Mouse (Mus musculus) heart, postnatal 14 days (tissue): ENCODE results near the gene Gm44596. TPM values are rescaled to one million over a fixed set of nuclear protein-coding genes. Genes with fewer than 3 reads are reported as not detected.
A peak's percentile ranks its signal among the peaks of the same experiment; 100 is the strongest.
"Not testable (repeated sequence)": the region's sequence is repeated elsewhere in the genome, so short reads cannot be mapped to it uniquely, and the experiment has no call there.

Source experiments
- DNase-seq, 2 experiments: peaks; one replicate each; pipeline ENCODE4 v3.0.0; 2021 to 2022
- intact Hi-C: fragments of 180-260 bp; cut with DNase I; formaldehyde crosslinking; loops from one replicate; pipeline ENCODE4 v1.15.1; 2025
- total RNA-seq, 2 experiments: library from RNA; stranded (reverse); gene quantifications; 2 replicates each; pipeline ENCODE4 v1.2.3; 2021

Gene Gm44596
- total RNA-seq, 2 experiments from 2014 or later, result not detected

- DNase-seq, result no peak
- intact Hi-C loops, result no loop called here
Observed at GRCm38 (mm10) chr6:128376371-128377085, 1.2 kb downstream of the Gm44596 start.

DNA sequence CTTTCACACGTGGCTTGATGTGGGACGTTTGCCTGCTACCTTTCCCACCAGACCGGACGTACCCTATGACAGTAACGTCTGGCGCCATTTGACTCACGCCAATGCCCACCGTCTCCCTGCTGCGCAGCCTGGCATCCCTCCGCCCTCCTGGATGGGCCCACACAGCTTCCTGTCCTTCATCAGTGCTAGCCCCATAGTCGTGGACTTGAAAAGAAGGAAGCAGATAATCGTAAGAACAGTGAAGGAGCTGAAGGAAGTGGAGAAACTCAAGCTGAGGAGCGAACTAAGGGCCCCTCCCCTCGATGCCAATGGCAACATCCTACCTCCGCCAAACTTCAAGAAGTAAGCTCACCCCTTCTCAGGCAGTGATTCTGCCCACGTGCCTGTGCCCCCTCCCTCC is 4.3 kb downstream of the Gm44596 start:
- no peak for DNase-seq
- intact Hi-C loops, result loop anchor here (2.0 kb wide), 1 partner anchor 31 kb away; no protein-coding TSS in a partner anchor

DNA sequence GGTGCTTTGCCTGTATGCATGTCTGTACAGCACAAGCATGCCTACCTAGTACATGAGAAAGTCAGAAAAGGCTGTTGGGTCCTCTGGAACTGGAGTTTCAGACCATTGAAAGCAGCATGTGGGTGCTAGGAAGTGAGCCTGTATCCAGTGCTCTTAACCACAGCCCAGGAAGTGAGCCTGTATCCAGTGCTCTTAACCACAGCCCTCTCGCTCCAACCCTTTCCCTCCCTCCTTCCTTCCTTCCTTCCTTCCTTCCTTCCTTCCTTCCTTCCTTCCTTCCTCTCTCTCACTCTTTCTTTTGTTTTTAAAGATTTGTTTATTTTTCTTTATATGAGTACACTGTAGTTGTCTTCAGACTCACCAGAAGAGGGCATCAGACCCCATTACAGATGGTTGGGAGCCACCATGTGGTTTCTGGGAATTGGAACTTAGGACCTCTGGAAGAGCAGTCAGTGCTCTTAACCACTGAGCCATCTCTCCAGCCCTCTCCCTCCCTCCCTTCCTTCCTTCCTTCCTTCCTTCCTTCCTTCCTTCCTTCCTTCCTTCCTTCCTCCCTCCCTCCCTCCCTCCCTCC is 5.4 kb downstream of the Gm44596 start:
- intact Hi-C loops, result loop anchor here (2.0 kb wide), 1 partner anchor 30 kb away; no protein-coding TSS in a partner anchor
- not testable (repeated sequence) for DNase-seq

- intact Hi-C loops, result loop anchor here (2.0 kb wide), 1 partner anchor 30 kb away; no protein-coding TSS in a partner anchor
- no peak for DNase-seq
Observed at GRCm38 (mm10) chr6:128381254-128381653, 6.0 kb downstream of the Gm44596 start.

DNA sequence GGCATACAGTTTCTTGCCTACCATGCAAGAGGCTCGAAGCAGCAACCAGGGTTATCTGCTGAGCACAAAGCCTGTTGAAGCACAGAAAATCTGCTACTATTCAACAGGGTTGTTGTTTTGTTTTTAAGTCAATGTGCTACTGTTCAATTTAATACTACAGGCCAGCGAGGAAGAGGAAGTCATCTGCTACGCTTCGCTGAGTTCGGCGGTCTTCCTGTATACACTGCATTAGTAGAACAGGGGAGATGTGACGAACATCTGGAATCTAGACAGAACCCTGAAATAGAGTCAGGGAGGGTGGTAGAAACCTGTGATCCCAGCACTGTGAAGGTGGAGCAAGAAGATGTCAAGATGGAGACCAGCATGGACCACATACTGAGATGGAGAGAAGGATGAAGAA is 8.4 kb downstream of the Gm44596 start:
- DNase-seq, result no peak
- intact Hi-C loops, result no loop called here

DNA sequence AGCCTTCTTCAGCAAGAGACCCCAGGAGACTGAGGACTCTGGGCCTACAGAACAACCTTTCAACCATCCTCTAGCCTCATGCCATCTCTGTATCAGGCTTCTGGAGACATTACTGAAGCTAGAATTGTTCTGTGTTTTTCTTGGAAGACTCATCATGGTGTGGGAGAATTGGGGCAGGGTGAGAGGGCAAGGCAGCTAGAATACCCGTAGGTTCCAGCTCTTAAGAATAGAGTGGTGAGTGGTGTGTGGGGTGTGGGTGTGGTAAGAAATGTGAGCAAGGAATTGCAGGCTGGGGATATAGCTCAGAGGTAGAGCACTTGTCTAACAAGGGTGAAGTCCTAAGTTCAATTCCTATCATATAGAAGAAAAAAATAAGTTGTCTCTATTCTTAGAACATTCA is 9.7 kb downstream of the Gm44596 start:
- intact Hi-C loops, result no loop called here
- DNase-seq, result no peak

- intact Hi-C loops, result no loop called here
- no peak for DNase-seq
Observed at GRCm38 (mm10) chr6:128389185-128389584, 13.9 kb downstream of the Gm44596 start.

DNA sequence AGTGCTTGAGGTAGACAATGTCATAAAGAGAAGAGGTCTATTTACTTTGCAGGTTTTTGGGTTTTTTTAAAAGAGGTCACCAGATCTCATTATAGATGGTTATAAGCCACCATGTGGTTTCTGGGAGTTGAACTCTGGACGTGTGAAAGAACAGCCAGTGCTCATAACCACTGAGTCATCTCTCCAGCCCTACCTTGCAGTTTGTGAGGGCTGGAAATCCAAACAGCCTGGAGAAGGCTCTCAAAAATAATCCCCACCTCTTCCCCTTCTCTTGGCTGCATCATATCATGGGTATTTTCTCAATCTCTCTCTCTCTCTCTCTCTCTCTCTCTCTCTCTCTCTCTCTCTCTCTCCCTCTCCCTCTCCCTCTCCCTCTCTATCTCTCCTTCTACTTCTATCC is 15.4 kb downstream of the Gm44596 start:
- intact Hi-C loops, result no loop called here
- DNase-seq, result no peak

DNA sequence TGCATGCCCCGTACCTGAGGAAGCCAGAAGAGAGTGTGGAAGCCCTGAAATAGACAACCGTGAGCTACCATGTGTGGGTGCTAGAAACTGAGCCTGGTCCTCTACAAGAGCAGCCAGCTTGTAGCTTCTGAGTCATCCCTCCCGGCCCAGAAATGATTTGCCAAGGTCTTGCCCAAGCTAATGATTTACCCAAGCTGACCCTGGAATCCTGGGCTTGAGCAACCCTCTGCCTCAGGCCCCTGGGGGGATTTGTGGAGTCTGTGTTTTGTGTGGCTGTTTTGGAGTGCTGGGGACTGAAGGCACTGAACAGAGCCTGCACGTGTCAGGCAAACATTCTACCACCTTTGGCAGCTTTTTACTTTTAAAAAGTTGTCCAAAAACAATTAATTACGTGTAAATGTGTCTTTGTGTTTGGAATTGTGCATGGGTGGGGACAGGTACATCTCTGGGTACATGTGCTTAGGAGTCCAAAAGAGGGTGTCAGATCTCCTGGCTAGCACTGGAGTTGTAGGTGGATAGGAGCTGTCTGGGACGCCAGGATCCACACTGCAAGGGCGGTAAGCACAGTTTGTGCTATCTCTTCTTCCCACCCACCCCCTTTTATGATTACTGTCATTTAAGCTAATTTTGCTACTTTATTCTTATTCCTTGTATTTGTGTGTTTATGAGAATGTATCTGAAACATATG is 22.4 kb downstream of the Gm44596 start:
- no peak for DNase-seq
- intact Hi-C loops, result no loop called here

DNA sequence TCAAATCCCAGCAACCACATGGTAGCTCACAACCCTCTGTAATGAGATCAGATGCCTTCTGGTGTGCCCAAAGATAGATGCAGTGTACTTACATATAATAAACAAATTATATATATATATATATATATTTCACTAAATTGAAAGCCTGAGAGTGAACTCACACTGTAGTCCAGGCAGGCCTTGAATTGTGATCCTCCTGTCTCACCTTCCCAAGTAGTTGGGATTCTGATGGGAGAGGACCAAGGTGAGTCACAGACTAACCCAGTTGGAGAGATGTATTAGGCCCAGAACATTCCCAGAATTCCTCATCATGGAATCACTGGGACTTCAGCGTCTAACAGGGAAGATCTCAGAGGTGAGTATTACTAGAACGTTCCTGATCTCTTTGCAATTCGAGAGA is 23.7 kb downstream of the Gm44596 start, which contains the start of gene Nrip2:
Gene Nrip2 (plus strand): TSS at position 301 of the 400 bp plus-strand sequence.
- intact Hi-C loops, result no loop called here
- no peak for DNase-seq

DNA sequence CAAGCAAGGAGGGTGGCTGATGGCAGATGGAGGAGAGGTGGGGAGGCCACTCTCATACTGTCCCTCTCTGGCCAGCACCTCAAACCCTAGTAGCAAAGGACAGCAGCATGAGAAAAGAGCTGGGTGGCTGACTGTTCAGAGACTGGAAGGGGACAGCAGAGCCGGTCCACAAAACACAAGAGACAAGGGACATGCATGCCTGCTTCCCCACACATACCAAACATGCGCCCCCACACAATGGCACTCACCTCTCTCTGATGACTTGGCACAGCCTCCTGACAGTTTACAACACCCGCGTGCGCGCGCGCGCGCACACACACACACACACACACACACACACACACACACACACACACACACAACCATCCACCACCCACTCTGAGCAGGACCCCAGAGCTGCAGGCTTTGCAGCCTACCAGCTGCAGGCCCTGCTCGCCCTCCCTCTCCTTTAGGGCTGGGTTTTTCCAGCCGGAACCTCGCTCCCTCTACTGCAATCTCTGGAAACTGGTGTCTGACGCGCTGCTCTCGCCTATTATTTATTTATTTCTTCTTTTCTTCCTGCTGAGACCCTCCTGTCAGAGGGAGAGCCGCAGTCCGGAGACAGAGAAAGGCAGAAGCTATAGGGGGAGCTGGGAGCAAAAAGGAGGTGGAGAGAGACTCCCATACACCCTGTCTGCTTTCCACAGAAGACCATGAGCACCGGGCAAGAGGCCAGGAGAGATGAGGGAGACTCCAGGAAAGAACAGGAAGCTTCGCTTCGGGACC is 24.3 kb downstream of the Gm44596 start:
- peak; percentile 16 to 42 for DNase-seq

GRCm38 (mm10) chr6:128404708-128405107 is 29.4 kb downstream of the Gm44596 start:
- intact Hi-C loops, result loop anchor here (5.0 kb wide), 1 partner anchor 32 kb away; no protein-coding TSS in a partner anchor

More for the DNA sequence above, 24.3 kb downstream of the Gm44596 start:
- intact Hi-C loops, result no loop called here

DNA sequence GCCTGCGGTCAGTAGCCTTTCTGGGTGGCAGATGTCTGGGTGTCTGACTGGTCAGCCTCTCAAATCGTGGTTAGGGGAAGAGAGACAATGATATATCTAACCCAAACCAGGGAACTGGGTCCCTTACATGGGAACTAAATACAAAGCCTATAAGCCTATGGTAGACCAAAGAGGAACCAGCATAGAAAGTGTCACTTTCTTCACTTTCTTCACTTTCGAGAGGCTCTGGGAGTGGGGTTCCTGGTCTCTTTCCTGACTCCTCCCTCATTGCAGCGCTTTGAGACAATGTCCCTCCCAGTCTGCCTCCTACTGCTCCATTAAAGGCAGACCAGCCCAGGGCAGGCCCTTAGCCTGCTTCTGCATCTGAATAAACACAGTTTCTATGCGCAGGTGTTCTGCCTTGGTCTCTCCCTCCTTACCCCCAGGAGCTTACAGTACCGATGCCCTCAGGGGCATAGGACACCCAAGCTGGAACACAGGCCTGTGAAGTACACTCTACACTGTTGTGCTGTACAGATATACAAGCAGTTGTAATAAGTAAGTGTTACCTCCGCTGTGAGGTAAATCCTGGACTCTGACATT is 33.3 kb downstream of the Gm44596 start:
- intact Hi-C loops, result loop anchor here (5.0 kb wide), 1 partner anchor 36 kb away; no protein-coding TSS in a partner anchor
- no peak for DNase-seq

More at GRCm38 (mm10) chr6:128404708-128405107, 29.4 kb downstream of the Gm44596 start:
- DNase-seq, result peak in 1 of 2 experiments; percentile 16

- no peak for DNase-seq
- intact Hi-C loops, result loop anchor here (2.0 to 5.0 kb wide), 2 partner anchors 30 to 173 kb away; no protein-coding TSS in a partner anchor
Observed at GRCm38 (mm10) chr6:128410305-128410704, 35.0 kb downstream of the Gm44596 start.

DNA sequence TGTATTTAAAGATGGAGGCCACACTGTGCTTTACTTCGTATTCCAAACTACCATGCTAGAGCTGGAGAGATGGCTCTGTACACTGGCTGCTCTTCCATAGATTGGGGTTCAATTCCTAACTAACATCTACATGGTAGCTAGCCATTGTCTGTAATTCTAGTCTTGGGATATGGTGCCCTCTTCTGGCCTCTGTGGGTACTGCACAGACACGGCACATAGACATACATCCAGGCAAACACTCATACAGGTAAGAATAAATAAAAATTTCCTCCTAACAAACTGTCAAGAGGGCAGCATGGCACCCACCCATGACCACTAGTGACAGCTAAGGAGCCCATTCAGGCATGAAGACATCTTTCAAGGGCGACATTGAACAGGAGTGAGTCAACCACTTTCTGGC is 35.8 kb downstream of the Gm44596 start:
- intact Hi-C loops, result loop anchor here (1.0 to 5.0 kb wide), 3 partner anchors 30 to 174 kb away; no protein-coding TSS in a partner anchor
- peak; percentile 77 to 85 for DNase-seq

- intact Hi-C loops, result no loop called here
- DNase-seq, result no peak
Observed at GRCm38 (mm10) chr6:128416169-128416568, 40.9 kb downstream of the Gm44596 start.

DNA sequence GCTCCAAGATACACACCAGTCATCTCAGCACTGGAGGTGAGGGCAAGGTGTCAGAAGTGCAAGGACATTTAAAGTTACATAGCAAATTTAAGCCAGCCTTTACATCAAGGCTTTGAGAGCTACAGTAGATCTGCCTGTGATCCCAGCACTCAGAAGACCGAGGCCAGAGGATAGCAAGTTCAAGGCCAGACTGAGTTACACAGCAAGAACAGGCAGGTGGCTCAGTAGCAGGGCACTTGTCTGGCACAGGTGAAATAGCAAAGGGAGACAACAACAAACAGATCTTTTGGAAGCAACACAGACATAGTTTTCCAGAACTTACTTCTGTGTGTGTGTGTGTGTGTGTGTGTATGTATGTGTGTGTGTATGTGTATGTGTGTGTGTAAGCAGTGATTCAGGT is 42.8 kb downstream of the Gm44596 start:
- intact Hi-C loops, result no loop called here
- no peak for DNase-seq

DNA sequence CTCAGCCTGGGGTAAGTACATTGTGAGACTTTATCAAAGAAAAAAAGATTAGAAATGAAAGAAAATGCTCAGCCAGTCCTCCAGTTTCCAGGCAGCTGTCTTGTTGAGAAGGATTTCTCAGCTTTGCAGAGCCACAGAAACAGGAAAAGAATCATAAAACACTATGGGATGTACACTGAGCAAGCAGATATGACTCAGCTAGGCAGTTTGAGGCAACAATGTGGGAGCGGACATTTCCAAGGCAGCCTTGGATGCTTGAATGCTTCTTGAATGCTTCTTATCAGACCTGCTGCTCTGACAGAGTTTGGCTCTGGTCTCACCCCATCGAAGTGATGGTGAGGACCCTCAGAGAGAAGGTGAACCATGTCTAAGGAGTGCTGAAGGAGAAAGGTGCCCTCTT is 45.7 kb downstream of the Gm44596 start:
- intact Hi-C loops, result no loop called here
- DNase-seq, result no peak

DNA sequence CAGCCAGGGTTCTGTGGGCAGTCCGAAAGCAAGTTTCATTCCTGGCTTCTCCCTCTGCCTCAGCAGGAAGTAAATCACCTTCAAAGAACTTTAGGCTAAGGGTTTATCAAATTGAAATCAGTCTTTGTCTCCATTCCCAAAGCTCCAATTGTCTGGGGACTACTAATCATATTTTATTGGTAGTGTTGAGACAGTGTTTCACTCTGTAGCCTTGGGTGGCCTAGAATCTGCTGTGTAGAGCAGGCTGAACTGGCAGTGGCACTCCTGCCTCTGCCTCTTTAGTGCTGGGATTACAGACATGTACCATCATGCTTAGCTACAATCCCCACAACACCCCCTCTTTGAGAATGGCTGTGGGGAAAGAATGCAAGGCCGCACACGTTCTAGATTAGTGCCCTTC is 46.2 kb downstream of the Gm44596 start:
- intact Hi-C loops, result no loop called here

More for the DNA sequence above, 46.2 kb downstream of the Gm44596 start:
- no peak for DNase-seq
